Mouse (Mus musculus) hindbrain, embryonic 11.5 days (tissue): ENCODE measurements around the gene Slc38a3. TPM values are rescaled to one million over a fixed set of nuclear protein-coding genes. Genes with fewer than 3 reads are reported as not detected.

ENCODE experiments used
- ATAC-seq: fragments of 200-750 bp; cut with Nextera tagmentation; 2 replicates; pipeline ENCODE4 v1.8.0; 2017; ENCODE audit warnings: mild to moderate bottlenecking, moderate TSS enrichment, moderate library complexity; ENCODE audit not compliant: low FRiP score
- DNase-seq: peaks from one replicate; pipeline ENCODE4 v3.0.0-alpha.2; 2015; ENCODE audit warnings: low spot score
- H3K27ac ChIP-seq: fragments of 300-500 bp; sonication (generic); 2 replicates; pipeline ENCODE4 v1.5.1; 2014; ENCODE audit warnings: mild to moderate bottlenecking, low read depth, low read length
- H3K27me3 ChIP-seq: fragments of 300-500 bp; sonication (generic); 2 replicates; pipeline ENCODE4 v1.6.1; 2014; ENCODE audit warnings: mild to moderate bottlenecking, low read length, moderate library complexity, mixed read lengths; ENCODE audit not compliant: control insufficient read depth, insufficient read depth
- H3K36me3 ChIP-seq: fragments of 300-500 bp; sonication (generic); 2 replicates; pipeline ENCODE4 v1.6.1; 2014; ENCODE audit warnings: mild to moderate bottlenecking, low read length, moderate library complexity, mixed read lengths; ENCODE audit not compliant: control insufficient read depth, insufficient read depth
- H3K4me1 ChIP-seq: fragments of 300-500 bp; sonication (generic); replicated peaks from 2 replicates; pipeline ENCODE4 v1.6.1; 2014; ENCODE audit warnings: low read length, mixed read lengths; ENCODE audit not compliant: control insufficient read depth, insufficient read depth
- H3K4me2 ChIP-seq: fragments of 300-500 bp; sonication (generic); replicated peaks from 2 replicates; pipeline ENCODE4 v1.6.1; 2014; ENCODE audit warnings: mild to moderate bottlenecking, low read depth, low read length
- H3K4me3 ChIP-seq: fragments of 300-500 bp; sonication (generic); 2 replicates; pipeline ENCODE4 v1.5.1; 2014; ENCODE audit warnings: low read depth, low read length
- H3K9ac ChIP-seq: fragments of 300-500 bp; sonication (generic); 2 replicates; pipeline ENCODE4 v1.6.1; 2014; ENCODE audit warnings: low read depth, low read length
- H3K9me3 ChIP-seq: fragments of 300-500 bp; sonication (generic); 2 replicates; pipeline ENCODE4 v1.6.1; 2016; ENCODE audit warnings: low read length; ENCODE audit not compliant: control insufficient read depth
- WGBS: fragments of 180-500 bp; shearing (Covaris S2); extraction: QIAGEN DNeasy Blood & Tissue Kit; methylation state at CpG from one replicate; pipeline ENCODE4 v1.1.7; 2014; 5-methylcytosine and 5-hydroxymethylcytosine counted together
- polyA plus RNA-seq: library from polyadenylated mRNA; unstranded; fragments of >200 nt; fragmentation: Nextera tagmentation; extraction: Ambion mirVana; gene quantifications from 2 replicates; pipeline ENCODE4 v1.2.1, GENCODE M21; 2014

The Slc38a3 gene
- polyA plus RNA-seq, 1 experiment from 2014 or later = 9.8 TPM

GRCm38 (mm10) chr9:107618778-107619545 lies 50.4 kb downstream of the Slc38a3 start:
- DNase-seq (no peak), ATAC-seq (no peak)
- WGBS = 80% methylated on average over 13 of the region's 13 CpGs
- H3K27me3 ChIP-seq = no peaks in the 10 kb centered on the region
- H3K4me2 ChIP-seq = no peak overlapping the region
- peaks cover 30% of the 10 kb centered on the region for H3K36me3 ChIP-seq
- H3K9me3 ChIP-seq = no peaks in the 10 kb centered on the region
- no peak overlapping the region for H3K9ac ChIP-seq
- H3K4me3 ChIP-seq = no peak overlapping the region
- peaks cover 7% of the 10 kb centered on the region for H3K4me1 ChIP-seq
- H3K27ac ChIP-seq = peak overlapping the region; percentile 17; the same call in 1 of the 2 replicates

DNA sequence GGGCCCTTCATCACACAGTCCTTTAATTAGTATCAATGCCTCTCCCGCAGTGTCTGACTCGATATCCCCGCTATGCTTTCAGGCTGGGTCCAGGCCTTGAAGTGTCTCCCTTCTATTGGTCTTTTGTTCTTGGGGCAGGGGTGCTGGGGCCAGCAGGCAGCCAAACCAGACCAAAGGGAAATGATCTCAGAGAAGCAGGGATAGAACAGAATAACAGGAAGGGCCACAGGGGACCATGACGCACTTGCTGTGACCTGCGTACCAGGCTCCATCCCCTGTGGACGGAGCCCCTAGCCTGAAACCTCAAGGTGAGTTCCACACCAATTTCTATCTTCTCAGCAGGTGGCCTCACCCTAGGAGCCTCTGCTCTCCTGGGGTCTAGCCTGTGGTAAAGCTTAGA lies 51.2 kb downstream of the Slc38a3 start:
- Histone ChIP-seq H3K27ac (no peak overlapping the region), H3K36me3 (peaks cover 29% of the 10 kb centered on the region), H3K4me3 (no peak overlapping the region), H3K9me3 (no peaks in the 10 kb centered on the region), H3K9ac (no peak overlapping the region), H3K27me3 (no peaks in the 10 kb centered on the region), H3K4me1 (peaks cover 7% of the 10 kb centered on the region), H3K4me2 (no peak overlapping the region)
- DNase-seq (no peak), ATAC-seq (no peak)
- 93% methylated on average over 6 of the region's 6 CpGs for WGBS

- Histone ChIP-seq H3K4me2 (no peak overlapping the region), H3K27me3 (no peaks in the 10 kb centered on the region), H3K9me3 (no peaks in the 10 kb centered on the region), H3K36me3 (peaks cover 29% of the 10 kb centered on the region), H3K4me1 (peaks cover 7% of the 10 kb centered on the region), H3K27ac (no peak overlapping the region), H3K9ac (no peak overlapping the region), H3K4me3 (no peak overlapping the region)
- DNase-seq = no peak
- 85% methylated on average over 2 of the region's 2 CpGs for WGBS
- ATAC-seq = no peak
Observed at GRCm38 (mm10) chr9:107617461-107617860, 51.9 kb downstream of the Slc38a3 start.

- Histone ChIP-seq H3K4me1 (peaks cover 16% of the 10 kb centered on the region), H3K4me2 (no peak overlapping the region), H3K4me3 (no peak overlapping the region), H3K27ac (peak overlapping the region; percentile 61), H3K9me3 (no peaks in the 10 kb centered on the region), H3K36me3 (peaks cover 27% of the 10 kb centered on the region), H3K27me3 (no peaks in the 10 kb centered on the region), H3K9ac (no peak overlapping the region)
- peak; percentile 48 for DNase-seq
- ATAC-seq = no peak
- WGBS = 52% methylated on average over 4 of the region's 4 CpGs
Observed at GRCm38 (mm10) chr9:107615035-107615434, 54.3 kb downstream of the Slc38a3 start.

- WGBS = 12% methylated on average over 12 of the region's 12 CpGs
- Histone ChIP-seq H3K9ac (no peak overlapping the region; the same call in 1 of the 2 replicates), H3K9me3 (no peaks in the 10 kb centered on the region), H3K36me3 (peaks cover 20% of the 10 kb centered on the region), H3K27ac (peak overlapping the region; percentile 94), H3K4me3 (peak overlapping the region; percentile 18; the same call in 1 of the 2 replicates), H3K27me3 (no peaks in the 10 kb centered on the region), H3K4me1 (peaks cover 24% of the 10 kb centered on the region), H3K4me2 (peak overlapping the region; percentile 25; the same call in 1 of the 2 replicates)
- DNase-seq (no peak), ATAC-seq (peak; percentile 37)
Observed at GRCm38 (mm10) chr9:107612945-107613569, 56.3 kb downstream of the Slc38a3 start.

GRCm38 (mm10) chr9:107612191-107612944 lies 57.0 kb downstream of the Slc38a3 start:
- Histone ChIP-seq H3K27ac (peak overlapping the region; percentile 94), H3K36me3 (peaks cover 16% of the 10 kb centered on the region; the same call in 1 of the 2 replicates), H3K9me3 (no peaks in the 10 kb centered on the region), H3K4me1 (peaks cover 24% of the 10 kb centered on the region), H3K4me3 (peak overlapping the region; percentile 18; the same call in 1 of the 2 replicates), H3K4me2 (peak overlapping the region; percentile 59), H3K9ac (peak overlapping the region; percentile 61), H3K27me3 (no peaks in the 10 kb centered on the region)
- WGBS = 4% methylated on average over 28 of the region's 48 CpGs
- peak; percentile 93 for ATAC-seq
- peak; percentile 100 for DNase-seq

DNA sequence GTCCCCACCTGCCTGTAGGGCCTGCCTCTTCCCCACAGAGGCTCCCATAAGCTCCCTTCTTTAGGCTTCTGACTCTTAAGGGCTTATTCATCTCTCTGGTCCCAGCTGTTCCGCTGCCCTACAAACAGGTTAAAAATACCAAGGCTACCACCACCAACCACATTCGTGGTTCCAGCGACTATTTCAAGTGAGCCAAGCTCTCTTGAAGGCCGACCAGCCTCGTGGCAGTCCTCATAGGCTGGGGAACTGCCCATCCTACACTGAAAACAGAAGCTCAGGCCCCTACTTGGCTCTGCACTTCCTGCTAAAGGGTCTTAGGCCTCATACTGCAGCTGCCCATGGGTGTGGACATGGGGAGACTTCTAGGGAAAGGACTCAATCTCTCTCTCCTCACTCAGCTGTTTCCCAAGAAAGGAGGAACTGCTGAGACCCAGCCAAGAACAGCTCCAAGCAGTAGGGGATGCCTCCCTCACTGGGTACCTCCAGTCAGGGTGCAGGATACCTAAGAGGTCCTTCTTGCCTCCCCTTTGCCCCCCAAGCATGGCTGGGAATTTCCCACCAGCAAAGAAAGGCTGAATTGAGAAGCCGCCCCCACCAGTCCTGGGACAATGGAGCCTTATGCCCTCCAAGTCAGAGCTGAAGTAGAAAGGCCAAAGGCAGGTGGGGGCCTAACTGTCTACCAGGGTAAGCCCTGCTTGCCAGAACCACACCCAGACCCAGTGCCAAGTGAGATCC lies 57.7 kb downstream of the Slc38a3 start:
- H3K27me3 ChIP-seq = no peaks in the 10 kb centered on the region
- DNase-seq (no peak), ATAC-seq (no peak)
- peak overlapping the region; percentile 61 for H3K9ac ChIP-seq
- 80% methylated on average over 6 of the region's 6 CpGs for WGBS
- peaks cover 24% of the 10 kb centered on the region for H3K4me1 ChIP-seq
- no peak overlapping the region for H3K4me3 ChIP-seq
- peak overlapping the region; percentile 59; the same call in 1 of the 2 replicates for H3K4me2 ChIP-seq
- peaks cover 15% of the 10 kb centered on the region; the same call in 1 of the 2 replicates for H3K36me3 ChIP-seq
- no peaks in the 10 kb centered on the region for H3K9me3 ChIP-seq
- peak overlapping the region; percentile 94 for H3K27ac ChIP-seq

DNA sequence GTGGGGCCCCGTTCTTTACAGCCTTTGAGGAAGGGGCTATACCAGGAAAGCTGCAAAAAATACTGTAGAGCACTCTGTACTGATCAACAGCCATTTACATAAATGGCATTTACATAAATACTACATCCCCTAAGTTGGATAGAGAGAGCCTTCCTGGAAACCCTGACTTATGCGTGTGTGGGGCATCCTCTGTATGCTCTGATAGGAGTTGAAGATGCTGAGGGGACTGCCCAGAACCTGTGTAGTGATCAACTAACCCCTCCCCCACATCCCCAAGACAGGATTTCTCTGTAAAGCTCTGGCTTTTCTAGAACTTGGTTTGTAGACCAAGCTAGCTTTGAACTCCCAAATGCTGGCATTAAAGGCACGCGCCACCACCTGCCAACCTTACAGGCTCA lies 59.9 kb downstream of the Slc38a3 start:
- Histone ChIP-seq H3K9ac (no peak overlapping the region), H3K4me3 (no peak overlapping the region), H3K4me2 (no peak overlapping the region), H3K27ac (no peak overlapping the region), H3K36me3 (0 out of 2 replicates have a peak, but pooled peaks cover 3% of the 10 kb centered on the region), H3K4me1 (peaks cover 24% of the 10 kb centered on the region), H3K9me3 (no peaks in the 10 kb centered on the region), H3K27me3 (no peaks in the 10 kb centered on the region)
- WGBS = 67% methylated on average over 4 of the region's 4 CpGs
- no peak for DNase-seq
- no peak for ATAC-seq
